Mouse (Mus musculus) liver, adult 2 months (tissue): ENCODE measurements at regions not wholly inside any gene's neighbourhood (a gene's known extent, or its start where the extent isn't known, plus 50 kb on each side); places are given as distances from the start of the nearest gene placed in this dataset.

ENCODE experiments used
- CTCF ChIP-seq: fragments of 200-500 bp; IDR thresholded peaks from 2 replicates; pipeline ENCODE4 v1.5.1; 2011; ENCODE audit warnings: low read depth, low read length, control low read depth
- POLR2A ChIP-seq: fragments of 200-500 bp; IDR thresholded peaks from 2 replicates; pipeline ENCODE4 v1.6.1; 2011; ENCODE audit warnings: low read length, control low read depth; ENCODE audit not compliant: insufficient read depth; ENCODE audit errors: extremely low read depth

DNA sequence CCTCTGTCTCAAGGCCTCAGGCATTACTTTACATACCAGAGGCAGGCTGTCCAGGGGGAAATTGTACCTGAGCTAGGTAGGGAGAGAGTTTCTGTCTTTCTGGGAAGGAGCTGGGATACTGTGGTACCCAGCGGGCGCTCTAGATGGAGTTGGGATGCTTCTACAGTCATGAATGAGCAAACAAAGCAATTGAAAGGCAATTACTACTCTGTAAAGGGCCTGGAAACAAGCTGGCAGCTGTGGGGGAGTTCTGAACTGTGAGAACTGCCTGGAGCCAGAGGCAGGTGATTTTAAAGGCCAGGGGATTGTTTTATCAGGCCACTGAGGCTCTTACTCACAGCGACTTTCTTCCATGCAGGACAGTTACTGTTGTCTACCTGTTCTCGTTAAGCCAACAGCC is 313.3 kb upstream of the Gm12728 start:
- no peak for TF ChIP-seq POLR2A
- no peak for TF ChIP-seq CTCF
